Mouse (Mus musculus): ENCODE measurements around the gene Ccr1. TPM values are rescaled to one million over a fixed set of nuclear protein-coding genes. Genes with fewer than 3 reads are reported as not detected.

Gene Ccr1
- polyA plus RNA-seq (2015; fragmentation: Nextera tagmentation; extraction: Ambion mirVana), result 3.2 and 3.3 TPM in 2 replicates

DNA sequence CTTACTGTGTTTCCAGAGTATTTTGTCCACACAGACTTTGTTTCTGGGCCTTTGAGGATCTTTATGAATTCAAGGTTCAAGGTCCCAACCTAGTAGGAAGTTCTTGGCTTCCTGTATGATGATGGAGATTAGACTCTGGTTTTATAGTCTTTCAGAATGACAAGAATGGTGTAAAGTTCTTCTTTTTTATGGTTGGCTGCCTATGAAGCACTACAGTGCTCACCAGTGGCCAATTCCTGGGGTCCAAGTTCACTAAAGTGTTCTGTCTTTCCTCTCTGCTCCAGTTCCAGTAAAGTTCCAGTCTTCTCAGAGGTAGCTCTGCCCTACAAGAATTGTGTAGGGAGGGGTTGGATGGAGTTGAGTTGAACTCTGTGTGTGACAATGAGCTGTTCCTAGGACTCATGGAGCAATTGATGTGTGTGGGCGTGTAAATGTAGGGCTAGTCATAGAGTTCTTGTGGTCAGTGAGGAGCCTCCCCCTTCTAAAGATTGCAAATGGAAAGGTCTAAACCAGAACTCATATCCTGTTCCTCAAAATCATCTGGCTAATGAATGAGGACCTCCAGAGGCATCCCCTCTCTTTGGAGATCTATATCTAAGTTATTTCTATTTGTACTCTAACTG, at the start of gene Ccr1:
Gene Ccr1 (minus strand): TSS at position 403 of the 623 bp plus-strand sequence.
- H3K36me3 ChIP-seq (replicated peaks), result no peaks in the 10 kb centered on the region
- H3K27me3 ChIP-seq, result no peaks in the 10 kb centered on the region
- H3K9me3 ChIP-seq (replicated peaks), result no peaks in the 10 kb centered on the region
- no peak within 1 kb of the TSS for H3K4me2 ChIP-seq
- H3K9ac ChIP-seq, result no peak within 1 kb of the TSS
- WGBS (ENCODE audit: insufficient replicate concordance), result 53% methylated on average over 1 of the region's 1 CpGs
- H3K4me1 ChIP-seq (replicated peaks), result peaks cover 8% of the 10 kb centered on the region
- ATAC-seq (ENCODE audit: insufficient read depth), result no peak
- peak within 1 kb of the TSS; percentile 25 for H3K27ac ChIP-seq (replicated peaks)
- H3K4me3 ChIP-seq (replicated peaks), result peak within 1 kb of the TSS; percentile 10; the same call in 1 of the 2 replicates

DNA sequence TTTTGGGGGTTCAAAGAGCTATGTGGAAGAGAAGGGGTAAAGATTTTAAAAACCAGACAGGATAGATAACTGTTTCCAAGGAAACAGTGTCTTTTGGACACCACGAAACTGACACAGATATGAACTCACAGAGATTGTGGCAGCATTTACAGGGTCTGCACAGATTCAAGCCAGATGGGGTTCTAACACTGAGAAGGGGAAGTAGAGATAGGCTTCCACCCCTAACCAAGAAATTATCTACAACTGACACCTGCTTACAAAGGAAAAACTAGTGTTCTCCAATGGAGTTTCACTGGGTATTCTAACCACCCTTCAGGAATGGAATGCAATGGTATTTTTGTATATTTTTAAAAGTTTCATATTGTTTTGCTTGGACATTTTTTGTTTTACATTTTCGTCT, 47.6 kb upstream of the Ccr1 start:
- no peaks in the 10 kb centered on the region for H3K36me3 ChIP-seq (replicated peaks)
- H3K9me3 ChIP-seq (replicated peaks), result no peaks in the 10 kb centered on the region
- no peak overlapping the region for H3K27ac ChIP-seq (replicated peaks)
- WGBS (ENCODE audit: insufficient replicate concordance), result 25% methylated on average over 2 of the region's 2 CpGs
- ATAC-seq (ENCODE audit: insufficient read depth), result no peak; the same call in 1 of the 2 replicates
- no peak overlapping the region for H3K9ac ChIP-seq
- no peak overlapping the region for H3K4me3 ChIP-seq (replicated peaks)
- peaks cover 16% of the 10 kb centered on the region for H3K4me1 ChIP-seq (replicated peaks)
- peaks cover 11% of the 10 kb centered on the region; the same call in 1 of the 2 replicates for H3K27me3 ChIP-seq
- H3K4me2 ChIP-seq, result no peak overlapping the region

DNA sequence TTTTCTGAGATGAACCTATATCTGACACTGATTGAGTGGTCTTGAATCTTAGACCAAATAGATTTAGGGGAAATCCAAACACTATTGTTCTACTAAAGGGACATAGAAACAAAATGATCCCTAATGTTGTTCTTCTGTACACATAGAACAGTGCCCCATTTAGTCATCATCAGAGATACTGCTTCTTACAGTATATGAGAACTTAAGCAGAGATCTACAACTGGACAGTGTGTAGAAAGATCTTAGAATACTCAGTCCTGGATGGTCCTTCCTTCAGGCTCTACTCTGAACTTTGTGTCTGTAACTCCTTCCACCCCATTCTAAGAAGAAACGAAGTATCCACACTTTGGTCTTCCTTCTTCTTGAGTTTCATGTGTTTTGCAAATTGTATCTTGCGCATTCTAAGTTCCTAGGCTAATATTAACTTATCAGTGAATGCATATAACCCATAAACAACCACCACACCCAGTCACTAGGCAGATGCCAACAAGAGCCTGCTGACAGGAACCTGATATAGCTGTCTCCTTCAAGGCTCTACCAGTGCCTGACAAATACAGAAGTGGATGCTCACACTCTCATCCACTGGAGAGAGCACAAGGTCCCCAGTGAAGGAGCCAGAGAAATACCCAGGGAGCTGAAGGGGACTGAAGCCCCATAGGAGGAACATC, 46.6 kb upstream of the Ccr1 start:
- 32% methylated on average over 2 of the region's 2 CpGs for WGBS (ENCODE audit: insufficient replicate concordance)
- Histone ChIP-seq H3K27ac (replicated peaks) (no peak overlapping the region), H3K9me3 (replicated peaks) (no peaks in the 10 kb centered on the region), H3K4me3 (replicated peaks) (no peak overlapping the region), H3K9ac (no peak overlapping the region), H3K27me3 (peaks cover 11% of the 10 kb centered on the region; the same call in 1 of the 2 replicates), H3K4me2 (no peak overlapping the region), H3K36me3 (replicated peaks) (no peaks in the 10 kb centered on the region), H3K4me1 (replicated peaks) (peaks cover 16% of the 10 kb centered on the region)
- ATAC-seq (ENCODE audit: insufficient read depth), result peak; percentile 70

GRCm38 (mm10) chr9:124013270-124013669, 44.8 kb upstream of the Ccr1 start:
- Histone ChIP-seq H3K4me3 (replicated peaks) (no peak overlapping the region), H3K9me3 (replicated peaks) (no peaks in the 10 kb centered on the region), H3K36me3 (replicated peaks) (no peaks in the 10 kb centered on the region), H3K4me2 (no peak overlapping the region), H3K27me3 (peaks cover 6% of the 10 kb centered on the region; the same call in 1 of the 2 replicates), H3K9ac (no peak overlapping the region), H3K4me1 (replicated peaks) (peaks cover 16% of the 10 kb centered on the region), H3K27ac (replicated peaks) (no peak overlapping the region)
- 47% methylated on average over 3 of the region's 3 CpGs for WGBS (ENCODE audit: insufficient replicate concordance)
- ATAC-seq (ENCODE audit: insufficient read depth), result no peak

DNA sequence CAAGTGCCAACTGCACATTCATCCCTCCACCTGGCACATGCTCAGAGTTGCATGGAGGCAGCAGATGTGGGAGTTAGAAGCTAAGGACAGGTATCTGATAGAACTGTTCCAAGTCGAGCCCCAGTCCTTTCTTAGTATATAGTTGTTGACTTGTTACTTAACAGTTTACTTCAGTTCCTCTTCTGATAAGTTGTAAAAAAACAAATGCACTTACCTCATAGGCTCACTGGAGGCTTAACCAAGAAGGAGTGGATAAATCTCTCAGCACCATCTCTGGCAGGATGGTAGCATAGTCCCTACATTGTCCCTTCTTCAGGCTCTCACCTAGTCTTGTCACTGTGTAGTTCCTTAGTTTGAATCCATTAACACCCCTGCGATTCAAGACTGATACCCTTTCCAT, 44.2 kb upstream of the Ccr1 start:
- WGBS (ENCODE audit: insufficient replicate concordance), result 51% methylated on average over 2 of the region's 2 CpGs
- Histone ChIP-seq H3K27me3 (peaks cover 4% of the 10 kb centered on the region; the same call in 1 of the 2 replicates), H3K36me3 (replicated peaks) (no peaks in the 10 kb centered on the region), H3K27ac (replicated peaks) (no peak overlapping the region), H3K9ac (no peak overlapping the region), H3K4me3 (replicated peaks) (no peak overlapping the region), H3K4me2 (no peak overlapping the region), H3K4me1 (replicated peaks) (peaks cover 16% of the 10 kb centered on the region), H3K9me3 (replicated peaks) (no peaks in the 10 kb centered on the region)
- ATAC-seq (ENCODE audit: insufficient read depth), result no peak

- ATAC-seq (ENCODE audit: insufficient read depth), result no peak
- no peak overlapping the region for H3K4me2 ChIP-seq
- H3K4me3 ChIP-seq (replicated peaks), result no peak overlapping the region
- H3K4me1 ChIP-seq (replicated peaks), result peaks cover 11% of the 10 kb centered on the region
- no peaks in the 10 kb centered on the region for H3K36me3 ChIP-seq (replicated peaks)
- WGBS (ENCODE audit: insufficient replicate concordance), result 64% methylated on average over 2 of the region's 2 CpGs
- H3K9ac ChIP-seq, result no peak overlapping the region
- no peaks in the 10 kb centered on the region for H3K9me3 ChIP-seq (replicated peaks)
- H3K27ac ChIP-seq (replicated peaks), result no peak overlapping the region
- H3K27me3 ChIP-seq, result no peaks in the 10 kb centered on the region
Observed at GRCm38 (mm10) chr9:123999784-124000183, 31.3 kb upstream of the Ccr1 start.

DNA sequence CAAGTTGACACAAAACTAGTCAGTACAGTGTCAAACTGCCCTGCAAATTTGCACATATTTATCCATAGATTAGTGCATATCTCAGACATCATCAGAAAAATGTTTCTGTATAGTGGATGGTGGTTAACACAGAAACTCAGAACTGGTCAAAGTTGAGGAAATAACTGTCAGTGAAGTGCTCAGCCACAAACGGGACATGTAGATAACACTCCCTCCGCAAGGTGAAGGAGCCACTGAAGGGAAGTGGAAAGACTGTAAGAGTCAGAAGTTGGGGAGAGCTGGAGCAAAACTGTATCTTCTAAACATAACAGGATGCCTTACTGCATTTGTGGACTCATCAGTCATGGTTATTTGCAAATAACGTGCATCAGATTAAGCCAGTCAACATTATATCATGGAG, 29.2 kb upstream of the Ccr1 start:
- H3K9ac ChIP-seq, result no peak overlapping the region
- no peak for ATAC-seq (ENCODE audit: insufficient read depth)
- H3K4me3 ChIP-seq (replicated peaks), result no peak overlapping the region
- no peaks in the 10 kb centered on the region for H3K9me3 ChIP-seq (replicated peaks)
- H3K27ac ChIP-seq (replicated peaks), result no peak overlapping the region
- 15% methylated on average over 3 of the region's 3 CpGs for WGBS (ENCODE audit: insufficient replicate concordance)
- no peaks in the 10 kb centered on the region for H3K27me3 ChIP-seq
- H3K4me1 ChIP-seq (replicated peaks), result peaks cover 11% of the 10 kb centered on the region
- H3K4me2 ChIP-seq, result no peak overlapping the region
- H3K36me3 ChIP-seq (replicated peaks), result no peaks in the 10 kb centered on the region

DNA sequence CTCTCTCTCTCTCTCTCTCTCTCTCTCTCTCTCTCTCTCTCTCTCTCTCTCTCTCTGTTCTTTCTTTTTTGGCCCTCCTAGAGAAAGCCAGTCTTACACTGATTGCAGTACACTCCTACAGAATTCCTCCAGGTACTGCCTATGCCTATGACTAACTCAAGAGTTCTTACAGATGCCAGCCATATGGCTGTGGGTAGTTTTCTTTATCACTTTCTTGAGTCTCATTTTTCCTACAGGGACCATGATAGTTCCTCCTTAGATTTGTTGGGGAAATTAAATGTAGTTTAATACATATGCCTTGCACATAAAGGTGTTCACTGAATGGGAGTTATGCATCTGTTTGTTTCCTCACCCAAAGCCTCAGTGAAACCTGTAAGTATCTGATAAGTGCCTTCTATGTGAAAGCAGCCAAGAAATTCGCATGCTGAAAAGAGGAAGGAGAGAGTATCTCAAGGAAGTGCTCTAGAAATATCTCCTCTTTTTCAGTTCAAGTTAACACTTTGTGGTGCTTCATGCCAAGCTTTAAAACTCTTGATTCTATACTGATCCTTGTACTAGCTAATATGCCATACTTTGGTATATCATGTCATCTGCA, 22.9 kb upstream of the Ccr1 start:
- no peak overlapping the region for H3K9ac ChIP-seq
- H3K4me1 ChIP-seq (replicated peaks), result peaks cover 17% of the 10 kb centered on the region
- WGBS (ENCODE audit: insufficient replicate concordance), result 3% methylated on average over 1 of the region's 1 CpGs
- H3K4me3 ChIP-seq (replicated peaks), result no peak overlapping the region
- H3K27me3 ChIP-seq, result no peaks in the 10 kb centered on the region
- no peak overlapping the region for H3K4me2 ChIP-seq
- 0 out of 2 replicates have a peak overlapping the region, but pooled peaks have one; percentile 3 for H3K27ac ChIP-seq (replicated peaks)
- no peaks in the 10 kb centered on the region for H3K36me3 ChIP-seq (replicated peaks)
- H3K9me3 ChIP-seq (replicated peaks), result no peaks in the 10 kb centered on the region
- ATAC-seq (ENCODE audit: insufficient read depth), result 0 out of 2 replicates have a peak, but pooled peaks have one; percentile 25

DNA sequence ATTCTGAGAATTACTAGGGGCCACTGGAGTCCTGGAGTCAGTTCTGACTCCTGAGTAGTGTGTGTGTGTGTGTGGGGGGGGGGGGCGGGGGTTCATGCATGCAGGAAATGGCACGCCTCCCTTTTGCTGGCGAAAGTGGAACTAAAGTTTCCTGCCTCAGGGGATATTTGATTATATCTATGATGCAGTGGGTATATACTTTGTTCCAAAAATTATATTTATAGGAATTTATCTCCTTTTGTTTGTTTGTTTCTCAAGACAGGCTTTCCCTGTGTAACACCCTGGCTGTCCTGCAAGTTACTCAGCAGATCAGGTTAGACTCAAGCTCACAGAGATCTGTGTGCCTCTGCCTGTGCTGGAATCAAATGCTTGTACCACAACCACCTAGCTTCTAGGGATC, 21.2 kb upstream of the Ccr1 start:
- Histone ChIP-seq H3K9me3 (replicated peaks) (no peaks in the 10 kb centered on the region), H3K9ac (no peak overlapping the region), H3K4me3 (replicated peaks) (no peak overlapping the region), H3K27me3 (no peaks in the 10 kb centered on the region), H3K4me1 (replicated peaks) (peaks cover 34% of the 10 kb centered on the region), H3K4me2 (no peak overlapping the region), H3K36me3 (replicated peaks) (no peaks in the 10 kb centered on the region), H3K27ac (replicated peaks) (no peak overlapping the region)
- ATAC-seq (ENCODE audit: insufficient read depth), result no peak
- 26% methylated on average over 3 of the region's 3 CpGs for WGBS (ENCODE audit: insufficient replicate concordance)

DNA sequence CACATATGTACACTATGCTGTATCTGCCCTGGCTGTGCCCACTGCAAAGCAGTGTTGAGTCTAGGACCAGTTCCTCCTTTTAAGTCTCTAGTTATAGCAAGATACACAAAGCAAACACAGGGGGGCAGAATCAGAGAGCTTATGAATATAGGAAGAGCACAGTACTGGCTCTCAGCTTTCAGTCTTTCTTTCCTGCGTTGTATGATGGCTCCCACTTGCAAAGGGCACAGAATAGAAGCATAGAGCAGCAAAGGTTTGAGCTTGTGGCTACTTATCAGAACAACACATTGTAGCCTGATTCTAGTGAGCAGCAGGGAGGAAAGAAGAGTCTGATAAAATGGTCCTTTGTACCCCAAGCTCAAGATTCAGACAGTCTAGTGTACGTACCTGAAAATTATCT, 17.7 kb upstream of the Ccr1 start:
- no peaks in the 10 kb centered on the region for H3K27me3 ChIP-seq
- 18% methylated on average over 2 of the region's 2 CpGs for WGBS (ENCODE audit: insufficient replicate concordance)
- no peak overlapping the region for H3K27ac ChIP-seq (replicated peaks)
- no peaks in the 10 kb centered on the region for H3K36me3 ChIP-seq (replicated peaks)
- peak; percentile 55 for ATAC-seq (ENCODE audit: insufficient read depth)
- no peak overlapping the region for H3K4me2 ChIP-seq
- no peak overlapping the region for H3K9ac ChIP-seq
- no peaks in the 10 kb centered on the region for H3K9me3 ChIP-seq (replicated peaks)
- H3K4me3 ChIP-seq (replicated peaks), result no peak overlapping the region
- H3K4me1 ChIP-seq (replicated peaks), result peaks cover 54% of the 10 kb centered on the region

DNA sequence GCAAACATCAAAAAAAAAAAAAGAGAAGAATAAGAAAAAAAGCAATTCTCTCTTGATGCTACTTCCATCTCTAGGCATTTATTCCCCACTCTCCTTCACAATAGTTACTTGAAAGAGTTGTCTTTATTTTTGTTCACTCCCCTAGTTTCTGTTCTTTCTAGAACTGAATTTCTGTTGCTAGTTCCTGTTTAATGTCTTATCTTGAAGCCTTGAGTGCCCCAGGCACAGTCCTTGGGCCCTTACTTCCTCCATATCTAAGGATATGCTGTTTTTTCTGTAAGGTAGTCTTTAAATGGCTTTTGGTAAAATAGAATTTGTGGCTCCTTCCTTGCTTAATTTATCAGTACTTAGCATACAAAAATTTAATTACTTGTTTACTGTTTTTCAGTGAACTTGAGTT, 16.5 kb upstream of the Ccr1 start:
- Histone ChIP-seq H3K9ac (no peak overlapping the region), H3K36me3 (replicated peaks) (no peaks in the 10 kb centered on the region), H3K9me3 (replicated peaks) (no peaks in the 10 kb centered on the region), H3K4me1 (replicated peaks) (peaks cover 49% of the 10 kb centered on the region), H3K27ac (replicated peaks) (no peak overlapping the region), H3K4me2 (no peak overlapping the region), H3K4me3 (replicated peaks) (no peak overlapping the region), H3K27me3 (no peaks in the 10 kb centered on the region)
- ATAC-seq (ENCODE audit: insufficient read depth), result no peak

Measured in liver, embryonic 15.5 days (tissue).